Mouse (Mus musculus) brain, embryonic 14.5 days (tissue): Measurements from ENCODE around the gene Inka1.

ENCODE experiments used
- CTCF ChIP-seq: fragments of 200-500 bp; IDR thresholded peaks from 2 replicates; pipeline ENCODE4 v1.5.1; 2012; ENCODE audit warnings: inconsistent platforms, mild to moderate bottlenecking, moderate library complexity, borderline replicate concordance; ENCODE audit not compliant: insufficient read depth, insufficient read length; ENCODE audit errors: extremely low read depth
- POLR2A ChIP-seq: fragments of 200-500 bp; IDR thresholded peaks from 2 replicates; pipeline ENCODE4 v1.6.1; 2012; ENCODE audit warnings: mild to moderate bottlenecking, inconsistent platforms, borderline replicate concordance; ENCODE audit not compliant: poor library complexity, insufficient read depth, insufficient read length, severe bottlenecking; ENCODE audit errors: extremely low read depth

DNA sequence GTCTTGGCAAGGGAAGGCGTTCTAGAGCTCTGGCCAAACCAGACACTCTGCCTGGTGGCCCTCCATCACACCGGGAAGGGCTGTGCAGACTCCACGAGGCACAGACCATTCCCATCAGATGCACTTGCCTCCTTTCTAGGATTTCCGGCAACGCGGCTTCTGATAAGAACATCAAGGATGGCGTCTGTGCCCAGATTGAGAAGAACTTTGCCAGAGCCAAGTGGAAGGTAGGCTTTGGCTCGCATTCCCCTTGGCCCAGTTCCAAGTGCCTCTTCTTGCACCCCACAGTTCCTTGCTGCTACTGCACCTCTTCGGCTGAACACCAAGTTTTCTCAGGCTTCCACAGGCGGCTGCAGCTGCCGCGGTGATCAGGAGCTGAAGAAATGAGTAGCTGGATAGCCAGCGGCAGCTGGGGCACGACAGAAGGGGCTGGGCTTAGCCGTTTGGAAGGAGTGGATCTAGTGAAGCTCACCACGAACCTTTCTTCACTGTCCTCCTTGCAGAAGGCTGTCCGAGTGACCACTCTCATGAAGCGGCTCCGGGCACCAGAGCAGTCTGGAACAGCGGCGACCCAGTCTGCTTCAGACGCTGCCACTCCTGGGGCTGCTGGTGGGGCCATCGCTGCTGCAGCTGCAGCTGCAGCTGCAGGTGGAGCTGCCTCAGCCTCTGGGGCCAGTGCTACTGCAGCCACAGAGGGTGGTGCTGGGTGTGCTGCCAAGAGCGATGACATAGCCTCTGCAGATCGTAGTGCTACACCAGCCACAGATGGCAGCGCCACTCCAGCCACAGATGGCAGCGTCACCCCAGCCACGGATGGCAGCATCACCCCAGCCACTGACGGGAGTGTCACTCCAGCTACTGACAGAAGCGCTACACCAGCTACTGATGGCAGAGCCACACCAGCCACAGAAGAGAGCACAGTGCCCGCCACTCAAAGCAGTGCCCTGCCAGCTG lies 38.2 kb downstream of the Inka1 start:
- TF ChIP-seq POLR2A, result no peak
- TF ChIP-seq CTCF, result no peak
